Mouse (Mus musculus): ENCODE results near the gene Lipo2. TPM values are rescaled to one million over a fixed set of nuclear protein-coding genes. Genes with fewer than 3 reads are reported as not detected.

Lipo2 gene
- not detected for total RNA-seq (2023)

GRCm38 (mm10) chr19:33751259-33751658 is at the start of gene Lipo2:
TSS of gene Lipo2 (minus strand) at chr19:33751359.

GRCm38 (mm10) chr19:33787359-33787758 is 36.2 kb upstream of the Lipo2 start, which contains the start of gene Lipo1:
TSS of gene Lipo1 (minus strand) at chr19:33787459.

GRCm38 (mm10) chr19:33761287-33762086 is 10.3 kb upstream of the Lipo2 start, which contains the start of gene Lipo3:
TSS of gene Lipo3 (minus strand) at chr19:33761951.

Other genes with a start within 250 kb of the Lipo2 start
- not detected for gene Lipo4, start 233.6 kb downstream of the Lipo2 start, total RNA-seq (2023)
- not detected for gene Gm8978, start 126.1 kb downstream of the Lipo2 start, total RNA-seq (2023)
- 2.7 TPM for gene Lipo3, start 10.6 kb upstream of the Lipo2 start, total RNA-seq (2023)
- not detected for gene Lipo1, start 36.1 kb upstream of the Lipo2 start, total RNA-seq (2023)
- gene Lipf, start 209.8 kb upstream of the Lipo2 start, total RNA-seq (2023) = not detected

Data from CD8-positive naive resting alpha-beta T cell, adult 57 days (primary cell).